Mouse (Mus musculus) forebrain, embryonic 13.5 days (tissue): ENCODE measurements around the gene Pdzd7. TPM values are rescaled to one million over a fixed set of nuclear protein-coding genes. Genes with fewer than 3 reads are reported as not detected.

Experiments used
- ATAC-seq: fragments of 200-750 bp; cut with Nextera tagmentation; 2 replicates; pipeline ENCODE4 v1.8.0; 2017
- H3K27ac ChIP-seq: fragments of 300-500 bp; sonication (generic); 2 replicates; pipeline ENCODE4 v1.5.1; 2015; ENCODE audit warnings: inconsistent platforms, mild to moderate bottlenecking, moderate library complexity
- H3K27me3 ChIP-seq: fragments of 300-500 bp; sonication (generic); 2 replicates; pipeline ENCODE4 v1.6.1; 2015; ENCODE audit warnings: mild to moderate bottlenecking, inconsistent platforms
- H3K36me3 ChIP-seq: fragments of 300-500 bp; sonication (generic); 2 replicates; pipeline ENCODE4 v1.6.1; 2015; ENCODE audit warnings: mild to moderate bottlenecking, inconsistent platforms; ENCODE audit not compliant: poor library complexity, severe bottlenecking
- H3K4me1 ChIP-seq: fragments of 300-500 bp; sonication (generic); 2 replicates; pipeline ENCODE4 v1.6.1; 2015; ENCODE audit warnings: inconsistent platforms
- H3K4me2 ChIP-seq: fragments of 300-500 bp; sonication (generic); 2 replicates; pipeline ENCODE4 v1.6.1; 2015; ENCODE audit warnings: inconsistent platforms, mild to moderate bottlenecking, moderate library complexity
- H3K4me3 ChIP-seq: fragments of 300-500 bp; sonication (generic); 2 replicates; pipeline ENCODE4 v1.5.1; 2015; ENCODE audit warnings: mild to moderate bottlenecking, inconsistent platforms
- H3K9ac ChIP-seq: fragments of 300-500 bp; sonication (generic); 2 replicates; pipeline ENCODE4 v1.6.1; 2015; ENCODE audit warnings: mild to moderate bottlenecking, inconsistent platforms
- H3K9me3 ChIP-seq: fragments of 300-500 bp; sonication (generic); replicated peaks from 2 replicates; pipeline ENCODE4 v1.6.1; 2016; ENCODE audit warnings: inconsistent platforms
- WGBS: fragments of 180-500 bp; shearing (Covaris S2); methylation state at CpG from one replicate; pipeline ENCODE4 v1.1.7; 2015; 5-methylcytosine and 5-hydroxymethylcytosine counted together
- polyA plus RNA-seq: library from polyadenylated mRNA; unstranded; fragments of >200 nt; fragmentation: Nextera tagmentation; extraction: Ambion mirVana; gene quantifications from 2 replicates; pipeline ENCODE4 v1.2.1, GENCODE M21; 2015

Pdzd7 gene
- polyA plus RNA-seq, 1 experiment from 2014 or later, result 0.92 TPM

DNA sequence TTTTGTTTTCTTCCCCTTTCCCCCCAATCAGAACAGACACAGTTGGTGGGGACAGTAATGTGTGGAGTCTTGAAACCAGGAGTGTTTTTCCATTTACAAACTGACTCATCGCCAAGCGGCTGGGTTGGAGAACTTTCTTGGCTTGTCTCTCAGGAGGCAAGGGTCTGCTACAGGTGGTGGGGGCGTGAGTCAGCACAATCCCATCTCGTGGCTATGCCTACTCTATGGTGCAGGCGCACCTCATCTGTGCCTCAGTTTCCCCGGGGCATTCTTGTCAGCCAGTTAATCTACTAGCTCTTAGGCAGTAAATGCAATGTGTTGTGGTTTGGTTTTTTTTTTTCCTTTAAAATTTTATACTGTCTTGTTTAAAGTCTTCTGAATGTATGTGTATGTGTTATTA, 62.2 kb downstream of the Pdzd7 start:
- Histone ChIP-seq H3K9me3 (no peaks in the 10 kb centered on the region), H3K9ac (no peak overlapping the region), H3K4me3 (no peak overlapping the region), H3K27ac (no peak overlapping the region), H3K36me3 (peaks cover 40% of the 10 kb centered on the region), H3K27me3 (no peaks in the 10 kb centered on the region), H3K4me2 (no peak overlapping the region), H3K4me1 (peaks cover 1% of the 10 kb centered on the region; the same call in 1 of the 2 replicates)
- 96% methylated on average over 6 of the region's 6 CpGs for WGBS
- no peak for ATAC-seq

- H3K4me2 ChIP-seq, result no peak overlapping the region
- no peak overlapping the region for H3K4me3 ChIP-seq
- 86% methylated on average over 7 of the region's 7 CpGs for WGBS
- no peak overlapping the region for H3K27ac ChIP-seq
- no peak for ATAC-seq
- no peak overlapping the region for H3K9ac ChIP-seq
- no peaks in the 10 kb centered on the region for H3K27me3 ChIP-seq
- no peaks in the 10 kb centered on the region for H3K4me1 ChIP-seq
- H3K9me3 ChIP-seq, result no peaks in the 10 kb centered on the region
- peaks cover 48% of the 10 kb centered on the region for H3K36me3 ChIP-seq
Measured at GRCm38 (mm10) chr19:44982477-44983115, 62.9 kb downstream of the Pdzd7 start.

GRCm38 (mm10) chr19:44980787-44981186, 64.7 kb downstream of the Pdzd7 start:
- ATAC-seq, result no peak
- no peak overlapping the region for H3K4me3 ChIP-seq
- H3K27me3 ChIP-seq, result no peaks in the 10 kb centered on the region
- 88% methylated on average over 2 of the region's 2 CpGs for WGBS
- H3K9ac ChIP-seq, result no peak overlapping the region
- no peaks in the 10 kb centered on the region for H3K9me3 ChIP-seq
- H3K4me1 ChIP-seq, result no peaks in the 10 kb centered on the region
- H3K4me2 ChIP-seq, result no peak overlapping the region
- H3K36me3 ChIP-seq, result peaks cover 66% of the 10 kb centered on the region
- H3K27ac ChIP-seq, result no peak overlapping the region

DNA sequence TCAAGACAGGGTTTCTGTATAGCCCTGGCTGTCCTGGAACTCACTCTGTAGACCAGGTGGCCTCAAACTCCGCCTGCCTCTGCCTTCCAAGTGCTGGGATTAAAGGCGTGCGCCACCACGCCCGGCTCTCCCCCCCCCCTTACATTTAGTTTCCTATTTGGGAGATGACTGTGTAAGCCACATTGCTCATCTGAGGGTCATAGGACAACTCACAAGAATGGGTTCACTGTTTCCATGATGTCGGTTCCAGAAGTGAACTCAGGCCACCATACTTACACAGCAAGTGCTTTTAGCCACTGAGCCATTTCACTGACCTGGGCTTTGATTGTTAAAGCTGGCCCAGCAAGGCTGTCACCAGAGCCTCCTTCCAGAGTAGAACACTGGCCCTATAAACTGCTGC, 68.4 kb downstream of the Pdzd7 start:
- H3K9me3 ChIP-seq, result no peaks in the 10 kb centered on the region
- WGBS, result 94% methylated on average over 6 of the region's 6 CpGs

More for the DNA sequence above, 68.4 kb downstream of the Pdzd7 start:
- Histone ChIP-seq H3K9ac (no peak overlapping the region), H3K4me3 (no peak overlapping the region), H3K36me3 (peaks cover 95% of the 10 kb centered on the region), H3K27ac (no peak overlapping the region), H3K4me2 (no peak overlapping the region), H3K4me1 (no peaks in the 10 kb centered on the region), H3K27me3 (no peaks in the 10 kb centered on the region)
- no peak for ATAC-seq

Other genes starting within 250 kb of the Pdzd7 start
- gene Slf2, start 114.6 kb downstream of the Pdzd7 start, polyA plus RNA-seq, result 30.4 and 34.5 TPM in 2 replicates
- 9.7 and 11.7 TPM in 2 replicates for gene Sema4g, start 56.6 kb downstream of the Pdzd7 start, polyA plus RNA-seq
- 21.1 and 22.2 TPM in 2 replicates for gene Twnk, start 40.1 kb downstream of the Pdzd7 start, polyA plus RNA-seq
- 82.2 and 89.7 TPM in 2 replicates for gene Mrpl43, start 39.3 kb downstream of the Pdzd7 start, polyA plus RNA-seq
- gene Lzts2, start 31.3 kb downstream of the Pdzd7 start, polyA plus RNA-seq, result 24.5 and 24.7 TPM in 2 replicates
- 38.8 and 42.2 TPM in 2 replicates for gene Sfxn3, start 1.8 kb upstream of the Pdzd7 start, polyA plus RNA-seq
- gene Kazald1, start 29.5 kb upstream of the Pdzd7 start, polyA plus RNA-seq, result 0.46 and 0.76 TPM in 2 replicates
- gene Tlx1, start 105.0 kb upstream of the Pdzd7 start, polyA plus RNA-seq, result 0.14 TPM in 1 of 2 replicates, not detected in the other
- gene Lbx1, start 190.1 kb upstream of the Pdzd7 start, polyA plus RNA-seq, result not detected in 2 replicates